Mouse (Mus musculus) spleen, adult 2 months (tissue): Measurements from ENCODE around the gene Ppp2r1b. TPM values are rescaled to one million over a fixed set of nuclear protein-coding genes. Genes with fewer than 3 reads are reported as not detected.

Experiments
- DNase-seq, 2 experiments: peaks; one replicate each; pipeline versions ENCODE4 v3.0.0 to v3.0.0-alpha.2; 2012 to 2021; ENCODE audit warnings: low spot score in 2 of 2, low read depth in 1 of 2
- H3K27ac ChIP-seq: fragments of 200-500 bp; 2 replicates; pipeline ENCODE4 v1.5.1; 2012; ENCODE audit warnings: low read length, inconsistent platforms; ENCODE audit not compliant: insufficient read depth
- H3K27me3 ChIP-seq: fragments of 200-500 bp; 2 replicates; pipeline ENCODE4 v1.6.1; 2012; ENCODE audit warnings: mild to moderate bottlenecking, moderate library complexity, low read length, inconsistent platforms; ENCODE audit not compliant: control insufficient read depth, insufficient read depth
- H3K36me3 ChIP-seq: fragments of 200-500 bp; 2 replicates; pipeline ENCODE4 v1.6.1; 2012; ENCODE audit warnings: mild to moderate bottlenecking, low read length, inconsistent platforms; ENCODE audit not compliant: control insufficient read depth, insufficient read depth
- H3K4me1 ChIP-seq: fragments of 200-500 bp; 2 replicates; pipeline ENCODE4 v1.6.1; 2011; ENCODE audit warnings: inconsistent platforms; ENCODE audit not compliant: control insufficient read depth, insufficient read depth, insufficient read length
- H3K4me3 ChIP-seq: fragments of 200-500 bp; 2 replicates; pipeline ENCODE4 v1.5.1; 2011; ENCODE audit warnings: mild to moderate bottlenecking, inconsistent platforms; ENCODE audit not compliant: insufficient read depth, insufficient read length; ENCODE audit errors: extremely low read depth
- CTCF ChIP-seq: fragments of 200-500 bp; IDR thresholded peaks from 2 replicates; pipeline ENCODE4 v1.5.1; 2011; ENCODE audit warnings: mild to moderate bottlenecking, inconsistent platforms; ENCODE audit not compliant: insufficient read depth, insufficient read length, insufficient replicate concordance; ENCODE audit errors: extremely low read depth
- POLR2A ChIP-seq: fragments of 200-500 bp; IDR thresholded peaks from 2 replicates; pipeline ENCODE4 v1.6.1; 2011; ENCODE audit warnings: low read depth, low read length, inconsistent platforms
- WGBS: fragments of 180-500 bp; shearing (Covaris S2); methylation state at CpG from one replicate; pipeline ENCODE4 v1.1.7; 2018; 5-methylcytosine and 5-hydroxymethylcytosine counted together
- polyA plus RNA-seq: library from polyadenylated mRNA; depleted of rRNA; stranded (reverse); fragments of >200 nt; gene quantifications from 2 replicates; pipeline ENCODE4 v1.2.3, GENCODE M21; 2012

Ppp2r1b gene
- polyA plus RNA-seq, 1 experiment, result 10.2 TPM

DNA sequence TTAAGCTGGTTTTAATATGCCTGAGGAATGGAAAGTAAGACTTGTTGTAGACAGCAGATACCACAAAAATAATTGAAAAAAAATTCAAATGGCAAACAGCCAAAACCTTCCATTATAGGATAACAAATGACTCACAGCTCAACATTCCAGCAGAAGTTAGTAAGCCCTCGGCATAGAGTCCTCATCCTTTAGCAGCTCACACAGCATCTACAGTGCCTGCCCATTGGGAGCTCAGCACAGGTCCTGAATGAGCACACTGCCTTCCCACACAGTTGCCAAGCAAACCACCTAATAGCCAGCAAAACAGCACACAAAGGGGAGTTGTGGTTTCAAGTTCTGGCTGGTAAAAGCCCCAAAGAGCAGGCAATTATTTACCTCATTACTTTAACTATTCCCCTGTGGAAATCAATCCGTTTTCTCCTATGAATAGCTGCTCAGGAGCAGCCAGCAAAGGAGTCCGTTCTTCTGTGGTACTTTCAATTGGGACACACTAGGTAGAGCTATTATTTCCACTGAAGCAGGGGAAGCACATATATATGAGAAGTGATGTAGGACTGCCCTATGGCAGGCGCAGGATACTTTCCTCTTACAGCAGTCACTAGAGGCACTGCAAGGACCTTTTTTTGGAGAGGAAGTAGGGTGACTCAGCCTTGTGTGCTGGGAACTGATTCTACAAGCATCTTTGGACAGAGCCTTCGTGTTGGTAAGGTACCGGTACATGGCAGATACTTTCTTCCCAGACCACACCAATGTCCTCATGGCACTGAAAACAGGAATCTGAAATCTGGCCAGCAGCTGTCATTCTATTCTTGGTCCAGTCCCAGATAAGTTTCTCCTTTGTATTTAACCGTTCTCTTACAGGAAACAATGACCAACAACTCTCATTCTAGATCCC, 55.2 kb downstream of the Ppp2r1b start:
- Histone ChIP-seq H3K27me3 (no peaks in the 10 kb centered on the region), H3K27ac (no peak overlapping the region), H3K4me1 (peaks cover 7% of the 10 kb centered on the region), H3K36me3 (peaks cover 26% of the 10 kb centered on the region), H3K4me3 (no peak overlapping the region)
- 88% methylated on average over 7 of the region's 7 CpGs for WGBS
- TF ChIP-seq POLR2A, result no peak
- no peak for TF ChIP-seq CTCF
- DNase-seq, result no peak

DNA sequence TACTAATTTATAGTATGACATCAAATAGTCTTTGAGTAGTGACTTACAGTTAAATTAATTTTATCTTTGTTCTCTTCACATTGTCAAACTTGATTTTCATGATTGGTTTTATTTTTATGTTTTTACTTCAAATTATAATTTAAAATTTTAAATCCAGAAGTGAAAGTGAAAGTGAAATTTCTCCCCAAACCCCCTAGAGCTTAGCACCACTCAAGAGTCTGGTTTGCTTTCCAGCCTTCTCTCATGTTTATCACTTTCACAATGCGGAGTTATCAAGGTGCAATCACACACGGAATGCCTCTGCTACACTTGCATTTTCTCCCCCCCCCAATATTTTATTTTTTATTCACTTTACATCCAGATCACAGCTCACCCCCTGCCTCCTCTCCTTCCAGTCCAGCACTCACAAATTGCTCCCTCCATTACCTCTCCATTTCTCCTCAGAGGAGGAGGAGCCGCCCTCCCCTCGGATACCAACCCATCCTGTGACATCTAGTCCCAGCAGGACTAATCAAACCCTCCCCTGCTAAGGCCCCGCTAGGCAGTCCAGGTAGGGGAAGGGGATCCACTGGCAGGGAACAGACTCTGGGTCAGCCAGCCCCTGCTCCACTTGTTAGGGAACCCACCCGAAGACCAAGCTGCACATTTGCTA, 59.2 kb downstream of the Ppp2r1b start:
- 61% methylated on average over 6 of the region's 6 CpGs for WGBS
- TF ChIP-seq POLR2A (no peak), CTCF (no peak)
- peak overlapping the region; percentile 49 for H3K27ac ChIP-seq

DNA sequence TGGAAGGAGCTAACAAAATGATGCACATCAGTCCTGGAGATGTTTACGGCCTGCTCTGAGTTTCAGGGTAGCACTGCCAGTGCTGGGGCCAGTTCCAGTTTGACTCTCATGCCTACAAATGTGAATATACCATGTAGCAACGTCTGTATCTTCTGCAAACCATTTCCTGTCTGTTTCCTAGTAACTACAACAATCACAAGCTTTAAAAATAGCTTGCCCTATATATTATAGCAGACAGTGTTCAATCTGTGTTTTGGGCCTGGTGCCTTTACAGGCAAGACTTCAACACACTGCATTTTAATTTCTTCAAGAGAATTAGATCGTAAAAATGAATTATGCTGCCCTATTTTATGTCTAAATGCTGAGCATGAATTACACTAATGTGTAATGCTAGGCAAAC, 60.2 kb downstream of the Ppp2r1b start:
- TF ChIP-seq POLR2A (no peak), CTCF (no peak)
- Histone ChIP-seq H3K36me3 (peaks cover 3% of the 10 kb centered on the region; the same call in 1 of the 2 replicates), H3K4me3 (no peak overlapping the region), H3K27ac (no peak overlapping the region), H3K4me1 (peaks cover 14% of the 10 kb centered on the region), H3K27me3 (no peaks in the 10 kb centered on the region)
- WGBS, result 33% methylated on average over 3 of the region's 3 CpGs
- DNase-seq, result peak in 1 of 2 experiments; percentile 25

More for the DNA sequence above, 59.2 kb downstream of the Ppp2r1b start:
- Histone ChIP-seq H3K4me3 (no peak overlapping the region), H3K27me3 (no peaks in the 10 kb centered on the region), H3K4me1 (peaks cover 14% of the 10 kb centered on the region), H3K36me3 (peaks cover 3% of the 10 kb centered on the region; the same call in 1 of the 2 replicates)
- no peak for DNase-seq

DNA sequence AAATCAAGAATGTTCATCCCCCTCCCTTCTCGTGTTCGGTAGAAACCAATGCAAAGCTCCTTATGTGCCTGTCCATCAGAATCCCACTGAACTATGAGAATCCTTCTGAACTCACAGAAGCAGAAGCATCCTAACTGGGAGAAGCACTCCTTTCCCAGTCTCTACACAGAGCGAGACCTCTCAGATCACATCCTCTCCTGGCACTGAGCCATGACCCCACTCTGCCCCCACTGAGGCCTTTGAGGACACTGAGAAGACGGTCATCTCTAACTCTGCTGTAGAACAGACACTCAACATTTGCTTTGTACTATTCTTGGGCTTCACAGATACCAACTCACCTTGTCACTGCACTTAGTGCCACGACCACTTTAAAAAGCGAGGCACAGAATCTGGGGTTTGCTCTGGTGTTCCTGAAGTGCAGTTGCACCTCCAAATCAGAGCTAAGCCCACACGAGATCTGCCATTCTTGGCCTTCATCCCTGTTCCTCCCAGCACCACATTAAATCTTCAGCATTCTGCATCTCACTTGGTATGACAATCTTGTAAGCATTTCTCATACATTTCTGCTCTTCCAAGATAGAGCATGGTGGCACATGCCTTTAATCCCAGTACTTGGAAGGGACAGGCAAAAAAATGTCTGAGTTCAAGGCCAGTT, 66.9 kb downstream of the Ppp2r1b start:
- Histone ChIP-seq H3K36me3 (peaks cover 10% of the 10 kb centered on the region), H3K27me3 (no peaks in the 10 kb centered on the region), H3K4me3 (no peak overlapping the region), H3K27ac (no peak overlapping the region), H3K4me1 (no peaks in the 10 kb centered on the region)
- TF ChIP-seq CTCF (no peak), POLR2A (no peak)
- no peak for DNase-seq
- WGBS, result 91% methylated on average over 7 of the region's 7 CpGs

DNA sequence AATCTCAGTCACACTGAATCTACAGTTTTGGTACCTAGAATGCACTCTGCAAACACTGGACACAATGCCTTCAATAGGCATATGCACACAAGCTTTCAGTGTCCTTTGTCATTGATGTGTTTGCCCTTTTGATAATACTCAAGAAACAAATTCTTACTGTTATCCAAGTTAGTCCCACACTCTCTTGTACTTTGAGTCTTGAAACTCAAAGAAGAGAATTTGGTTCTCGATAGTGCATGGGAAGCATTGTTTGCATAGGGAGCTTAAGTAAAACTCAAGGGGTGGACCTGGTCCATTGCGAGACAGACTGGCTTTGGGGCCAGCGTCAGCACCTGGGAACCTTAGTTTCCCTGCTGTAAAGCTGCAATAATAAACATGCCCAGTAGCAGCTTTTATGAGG, 73.0 kb downstream of the Ppp2r1b start:
- DNase-seq, result no peak
- Histone ChIP-seq H3K27ac (no peak overlapping the region), H3K4me3 (no peak overlapping the region), H3K36me3 (peaks cover 3% of the 10 kb centered on the region; the same call in 1 of the 2 replicates), H3K4me1 (no peaks in the 10 kb centered on the region), H3K27me3 (no peaks in the 10 kb centered on the region)
- TF ChIP-seq POLR2A (no peak), CTCF (no peak)
- 93% methylated on average over 3 of the region's 3 CpGs for WGBS

DNA sequence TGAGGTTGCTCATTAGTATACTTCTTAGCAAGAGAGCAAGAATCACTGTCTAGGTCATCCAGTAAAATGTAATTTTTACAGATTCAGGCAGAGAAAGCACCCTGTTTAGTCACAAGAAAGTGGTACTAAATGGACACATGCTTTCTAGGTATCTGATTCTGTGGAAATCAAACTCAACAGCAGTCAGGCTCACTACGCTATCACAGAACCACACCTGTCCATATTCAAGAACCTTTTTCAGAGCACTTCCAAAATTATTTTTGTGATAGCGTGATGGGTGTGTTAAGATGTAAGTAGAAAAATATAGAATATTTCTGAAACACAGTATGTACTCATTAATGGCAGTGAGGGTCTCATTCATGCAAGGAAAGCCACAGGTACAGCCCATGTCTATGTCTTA, 74.5 kb downstream of the Ppp2r1b start:
- H3K27me3 ChIP-seq, result no peaks in the 10 kb centered on the region
- H3K4me1 ChIP-seq, result no peaks in the 10 kb centered on the region
- H3K27ac ChIP-seq, result no peak overlapping the region
- WGBS, result 91% methylated on average over 2 of the region's 2 CpGs
- TF ChIP-seq POLR2A (no peak), CTCF (no peak)
- no peak for DNase-seq
- H3K4me3 ChIP-seq, result no peak overlapping the region
- peaks cover 3% of the 10 kb centered on the region; the same call in 1 of the 2 replicates for H3K36me3 ChIP-seq
